Mouse (Mus musculus) liver, embryonic 16.5 days (tissue): ENCODE data around the gene Cad. TPM values are rescaled to one million over a fixed set of nuclear protein-coding genes. Genes with fewer than 3 reads are reported as not detected.
A peak's percentile ranks its signal among the peaks of the same experiment; 100 is the strongest.

Experiments
- ATAC-seq: fragments of 200-750 bp; cut with Nextera tagmentation; 2 replicates; pipeline ENCODE4 v1.8.0; 2017; ENCODE audit warnings: low read depth, mild to moderate bottlenecking, moderate number of reproducible peaks, moderate library complexity
- H3K27ac ChIP-seq: fragments of 300-500 bp; sonication (generic); 2 replicates; pipeline ENCODE4 v1.5.1; 2014; ENCODE audit warnings: mild to moderate bottlenecking, low read length
- H3K27me3 ChIP-seq: fragments of 300-500 bp; sonication (generic); 2 replicates; pipeline ENCODE4 v1.6.1; 2014; ENCODE audit warnings: low read depth, low read length, mixed read lengths; ENCODE audit not compliant: control insufficient read depth, insufficient read depth
- H3K36me3 ChIP-seq: fragments of 300-500 bp; sonication (generic); 2 replicates; pipeline ENCODE4 v1.6.1; 2014; ENCODE audit warnings: mild to moderate bottlenecking; ENCODE audit not compliant: control insufficient read depth, insufficient read depth
- H3K4me1 ChIP-seq: fragments of 300-500 bp; sonication (generic); 2 replicates; pipeline ENCODE4 v1.6.1; 2014; ENCODE audit warnings: low read depth, low read length, mixed read lengths; ENCODE audit not compliant: control insufficient read depth
- H3K4me2 ChIP-seq: fragments of 300-500 bp; sonication (generic); 2 replicates; pipeline ENCODE4 v1.6.1; 2014; ENCODE audit warnings: low read depth, low read length, mixed read lengths
- H3K4me3 ChIP-seq: fragments of 300-500 bp; sonication (generic); 2 replicates; pipeline ENCODE4 v1.5.1; 2014; ENCODE audit warnings: low read depth, mild to moderate bottlenecking, low read length
- H3K9ac ChIP-seq: fragments of 300-500 bp; sonication (generic); 2 replicates; pipeline ENCODE4 v1.6.1; 2014; ENCODE audit warnings: low read depth, low read length
- H3K9me3 ChIP-seq: fragments of 300-500 bp; sonication (generic); replicated peaks from 2 replicates; pipeline ENCODE4 v1.6.1; 2016; ENCODE audit warnings: low read length; ENCODE audit not compliant: control insufficient read depth
- WGBS: fragments of 180-500 bp; shearing (Covaris S2); extraction: QIAGEN DNeasy Blood & Tissue Kit; methylation state at CpG from one replicate; pipeline ENCODE4 v1.1.7; 2014; ENCODE audit not compliant: insufficient replicate concordance; 5-methylcytosine and 5-hydroxymethylcytosine counted together
- polyA plus RNA-seq: library from polyadenylated mRNA; unstranded; fragments of >200 nt; fragmentation: Nextera tagmentation; extraction: Ambion mirVana; gene quantifications from 2 replicates; pipeline ENCODE4 v1.2.1, GENCODE M21; 2015

Gene Cad
- polyA plus RNA-seq, 1 experiment from 2014 or later = 13.0 TPM

- Histone ChIP-seq H3K4me3 (no peak overlapping the region), H3K27ac (no peak overlapping the region), H3K9me3 (no peaks in the 10 kb centered on the region), H3K27me3 (no peaks in the 10 kb centered on the region), H3K4me2 (no peak overlapping the region), H3K36me3 (peaks cover 4% of the 10 kb centered on the region; the same call in 1 of the 2 replicates), H3K4me1 (no peaks in the 10 kb centered on the region; the same call in 1 of the 2 replicates), H3K9ac (no peak overlapping the region)
- no peak for ATAC-seq
- WGBS = 68% methylated on average over 3 of the region's 3 CpGs
Observed at GRCm38 (mm10) chr5:31081386-31081785, 26.8 kb downstream of the Cad start.

DNA sequence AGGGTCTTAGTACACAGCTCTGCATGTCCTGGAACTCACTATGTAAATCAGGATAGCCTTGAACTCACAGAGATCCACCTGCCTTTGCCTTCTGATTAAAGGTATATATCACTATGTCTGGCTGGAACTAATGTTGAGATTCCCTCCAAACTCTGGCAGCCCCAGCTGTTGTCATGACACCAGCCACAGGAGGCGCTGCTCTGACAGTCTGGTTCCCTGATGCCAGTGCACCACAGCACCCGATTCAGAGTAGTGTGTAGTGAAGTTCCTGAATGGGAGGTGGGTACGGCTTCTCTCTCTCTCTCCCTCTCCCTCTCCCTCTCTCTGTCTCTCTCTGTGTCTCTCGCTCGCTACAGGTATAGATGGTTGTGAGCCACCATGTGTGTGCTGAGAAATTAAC lies 27.8 kb downstream of the Cad start:
- Histone ChIP-seq H3K9me3 (no peaks in the 10 kb centered on the region), H3K9ac (no peak overlapping the region), H3K4me3 (no peak overlapping the region), H3K4me1 (no peaks in the 10 kb centered on the region; the same call in 1 of the 2 replicates), H3K36me3 (peaks cover 4% of the 10 kb centered on the region; the same call in 1 of the 2 replicates), H3K4me2 (no peak overlapping the region), H3K27me3 (no peaks in the 10 kb centered on the region), H3K27ac (no peak overlapping the region)
- WGBS = 18% methylated on average over 5 of the region's 5 CpGs
- ATAC-seq = no peak

- Histone ChIP-seq H3K4me3 (no peak overlapping the region), H3K27me3 (no peaks in the 10 kb centered on the region; the same call in 1 of the 2 replicates), H3K9ac (no peak overlapping the region), H3K36me3 (peaks cover 3% of the 10 kb centered on the region; the same call in 1 of the 2 replicates), H3K4me2 (no peak overlapping the region), H3K4me1 (no peaks in the 10 kb centered on the region; the same call in 1 of the 2 replicates), H3K27ac (no peak overlapping the region), H3K9me3 (no peaks in the 10 kb centered on the region)
- 15% methylated on average over 12 of the region's 12 CpGs for WGBS
- no peak for ATAC-seq
Observed at GRCm38 (mm10) chr5:31082935-31083625, 28.5 kb downstream of the Cad start.

GRCm38 (mm10) chr5:31083949-31084348 lies 29.4 kb downstream of the Cad start:
- no peaks in the 10 kb centered on the region for H3K36me3 ChIP-seq
- no peaks in the 10 kb centered on the region for H3K9me3 ChIP-seq
- no peak for ATAC-seq
- no peak overlapping the region for H3K27ac ChIP-seq
- 34% methylated on average over 8 of the region's 8 CpGs for WGBS
- H3K9ac ChIP-seq = no peak overlapping the region
- H3K4me1 ChIP-seq = no peaks in the 10 kb centered on the region; the same call in 1 of the 2 replicates
- peaks cover 3% of the 10 kb centered on the region; the same call in 1 of the 2 replicates for H3K27me3 ChIP-seq
- no peak overlapping the region for H3K4me2 ChIP-seq
- H3K4me3 ChIP-seq = no peak overlapping the region

GRCm38 (mm10) chr5:31086606-31087005 lies 32.0 kb downstream of the Cad start:
- 31% methylated on average over 7 of the region's 7 CpGs for WGBS
- Histone ChIP-seq H3K36me3 (no peaks in the 10 kb centered on the region), H3K9ac (no peak overlapping the region), H3K4me2 (no peak overlapping the region), H3K4me3 (no peak overlapping the region), H3K27me3 (peaks cover 22% of the 10 kb centered on the region), H3K9me3 (no peaks in the 10 kb centered on the region), H3K4me1 (no peaks in the 10 kb centered on the region; the same call in 1 of the 2 replicates), H3K27ac (no peak overlapping the region)
- no peak for ATAC-seq

GRCm38 (mm10) chr5:31087131-31087530 lies 32.6 kb downstream of the Cad start:
- no peak for ATAC-seq

DNA sequence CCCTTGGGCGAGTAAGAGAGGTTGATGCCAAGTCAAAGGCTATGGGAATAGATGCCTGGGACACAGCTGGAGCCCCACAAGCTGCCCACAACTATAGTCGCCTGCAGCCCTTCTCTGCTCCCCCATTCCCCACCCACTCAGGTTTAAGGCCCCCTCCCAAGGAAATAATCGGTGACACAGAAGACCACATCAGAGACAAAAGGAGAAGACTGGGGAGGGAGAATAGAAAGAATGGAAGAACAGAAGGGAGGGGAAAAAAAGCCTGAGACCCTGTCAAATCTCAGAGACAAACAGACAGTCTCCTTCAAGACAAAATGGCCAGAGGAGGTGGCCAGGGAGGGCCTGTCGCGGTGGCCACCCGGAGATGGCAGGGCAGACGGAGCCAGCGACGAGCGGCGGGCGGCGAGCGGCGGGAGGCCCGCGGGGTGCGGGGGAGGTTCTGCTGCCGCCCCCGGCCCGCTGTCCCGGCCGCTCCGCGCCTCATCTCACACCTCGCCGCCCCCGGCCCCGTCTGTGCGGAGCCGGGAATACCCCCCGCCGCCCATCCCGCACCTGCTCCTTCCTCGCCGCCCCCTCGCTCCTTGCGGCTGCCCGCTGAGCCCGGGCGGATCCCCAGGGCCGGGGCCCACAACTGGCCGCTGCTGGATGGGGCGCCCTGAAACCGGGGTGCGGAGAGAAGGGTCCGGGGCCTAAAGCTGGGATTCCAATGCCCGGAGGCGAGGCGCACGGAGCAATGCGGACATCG lies 37.8 kb downstream of the Cad start:
- Histone ChIP-seq H3K27me3 (peaks cover 75% of the 10 kb centered on the region), H3K27ac (no peak overlapping the region), H3K9me3 (no peaks in the 10 kb centered on the region), H3K4me2 (peak overlapping the region; percentile 60), H3K4me1 (peaks cover 3% of the 10 kb centered on the region), H3K36me3 (no peaks in the 10 kb centered on the region), H3K9ac (no peak overlapping the region), H3K4me3 (peak overlapping the region; percentile 46)
- WGBS = 6% methylated on average over 30 of the region's 53 CpGs
- ATAC-seq = no peak

More at GRCm38 (mm10) chr5:31087131-31087530, 32.6 kb downstream of the Cad start:
- H3K4me3 ChIP-seq = no peak overlapping the region
- 62% methylated on average over 2 of the region's 2 CpGs for WGBS
- no peak overlapping the region for H3K9ac ChIP-seq
- H3K9me3 ChIP-seq = no peaks in the 10 kb centered on the region
- peaks cover 28% of the 10 kb centered on the region for H3K27me3 ChIP-seq
- no peak overlapping the region for H3K27ac ChIP-seq
- H3K36me3 ChIP-seq = no peaks in the 10 kb centered on the region
- H3K4me1 ChIP-seq = no peaks in the 10 kb centered on the region; the same call in 1 of the 2 replicates
- no peak overlapping the region for H3K4me2 ChIP-seq

DNA sequence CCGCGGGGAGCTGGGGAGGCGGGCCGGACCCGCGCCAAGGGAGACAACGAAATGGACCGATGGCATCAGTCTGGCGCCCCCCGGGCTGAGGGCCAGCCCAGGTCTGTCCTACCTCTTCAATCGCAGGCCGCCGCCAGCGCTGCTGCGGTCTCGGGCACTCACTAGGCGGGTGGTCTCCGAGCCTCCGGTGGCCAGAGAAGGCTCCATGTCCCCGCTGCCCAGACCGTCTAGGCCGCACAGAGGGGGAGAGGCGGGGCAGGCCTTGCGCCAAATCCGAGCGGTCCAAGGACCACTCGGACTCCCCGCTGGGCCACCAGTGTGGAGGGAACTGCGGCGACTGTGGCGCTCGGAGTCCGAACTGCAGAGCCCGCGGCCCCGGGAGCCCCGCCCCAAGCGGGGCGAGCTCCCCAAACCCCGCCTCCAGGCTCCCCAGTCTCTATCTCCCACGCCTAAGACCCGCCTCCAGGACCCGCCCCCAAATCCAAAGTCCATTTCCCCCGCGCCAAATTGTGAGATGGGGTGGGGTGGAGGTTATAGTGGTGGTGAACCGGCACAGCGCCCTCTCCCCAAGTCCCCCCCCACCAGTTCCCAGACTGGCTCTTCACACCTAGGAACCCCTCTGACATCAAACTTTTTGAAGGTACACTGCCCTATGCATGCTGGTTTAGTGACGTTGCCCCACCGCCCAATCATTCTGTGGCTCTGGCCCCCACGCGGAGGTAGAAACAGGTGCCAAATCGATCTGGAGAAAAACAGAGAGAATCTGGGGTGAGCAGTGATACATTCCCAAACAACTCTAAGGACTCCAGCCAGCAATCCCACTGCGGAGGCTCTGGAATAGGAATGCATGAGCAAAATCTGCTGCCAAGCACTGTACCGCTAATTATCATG lies 38.8 kb downstream of the Cad start:
- peak overlapping the region; percentile 60 for H3K4me2 ChIP-seq
- H3K36me3 ChIP-seq = no peaks in the 10 kb centered on the region
- WGBS = under 1% methylated on average over 53 of the region's 54 CpGs
- H3K9me3 ChIP-seq = no peaks in the 10 kb centered on the region
- H3K4me1 ChIP-seq = peaks cover 3% of the 10 kb centered on the region
- peaks cover 75% of the 10 kb centered on the region for H3K27me3 ChIP-seq
- ATAC-seq = peak; percentile 65
- peak overlapping the region; percentile 46 for H3K4me3 ChIP-seq
- no peak overlapping the region for H3K27ac ChIP-seq
- no peak overlapping the region for H3K9ac ChIP-seq
